Mouse (Mus musculus) embryonic facial prominence, embryonic 14.5 days (tissue): Measurements from ENCODE around the gene Gm20807. TPM values are rescaled to one million over a fixed set of nuclear protein-coding genes. Genes with fewer than 3 reads are reported as not detected.
"Not testable (repeated sequence)": the region's sequence is repeated elsewhere in the genome, so short reads cannot be mapped to it uniquely, and the experiment has no call there.

Source experiments
- ATAC-seq: fragments of 200-750 bp; cut with Nextera tagmentation; 2 replicates; pipeline ENCODE4 v1.8.0; 2017; ENCODE audit warnings: low read depth, moderate number of reproducible peaks, moderate TSS enrichment
- DNase-seq: peaks from one replicate; pipeline ENCODE4 v3.0.0-alpha.2; 2015; ENCODE audit warnings: low spot score
- H3K27ac ChIP-seq: fragments of 300-500 bp; sonication (generic); replicated peaks from 2 replicates; pipeline ENCODE4 v1.5.1; 2014; ENCODE audit warnings: low read depth, mild to moderate bottlenecking, low read length, moderate library complexity
- H3K27me3 ChIP-seq: fragments of 300-500 bp; sonication (generic); replicated peaks from 2 replicates; pipeline ENCODE4 v1.6.1; 2014; ENCODE audit warnings: low read length; ENCODE audit not compliant: control insufficient read depth, insufficient read depth
- H3K36me3 ChIP-seq: fragments of 300-500 bp; sonication (generic); 2 replicates; pipeline ENCODE4 v1.6.1; 2014; ENCODE audit warnings: low read length, mixed read lengths; ENCODE audit not compliant: control insufficient read depth, insufficient read depth
- H3K4me1 ChIP-seq: fragments of 300-500 bp; sonication (generic); 2 replicates; pipeline ENCODE4 v1.6.1; 2014; ENCODE audit warnings: antibody characterized with exemption, low read length; ENCODE audit not compliant: control insufficient read depth, insufficient read depth
- H3K4me2 ChIP-seq: fragments of 300-500 bp; sonication (generic); 2 replicates; pipeline ENCODE4 v1.6.1; 2014; ENCODE audit warnings: low read depth, mild to moderate bottlenecking, low read length, moderate library complexity, mixed read lengths
- H3K4me3 ChIP-seq: fragments of 300-500 bp; sonication (generic); 2 replicates; pipeline ENCODE4 v1.5.1; 2014; ENCODE audit warnings: low read depth, mild to moderate bottlenecking, low read length
- H3K9ac ChIP-seq: fragments of 300-500 bp; sonication (generic); 2 replicates; pipeline ENCODE4 v1.6.1; 2014; ENCODE audit warnings: low read depth, mild to moderate bottlenecking, low read length, moderate library complexity, mixed read lengths
- H3K9me3 ChIP-seq: fragments of 300-500 bp; sonication (generic); 2 replicates; pipeline ENCODE4 v1.6.1; 2016; ENCODE audit warnings: low read length; ENCODE audit not compliant: control insufficient read depth
- polyA plus RNA-seq: library from polyadenylated mRNA; unstranded; fragments of >200 nt; fragmentation: Nextera tagmentation; extraction: Ambion mirVana; gene quantifications from 2 replicates; pipeline ENCODE4 v1.2.1, GENCODE M21; 2014

Gm20807 gene
- not detected in 2 replicates for polyA plus RNA-seq

- not testable (repeated sequence) for H3K9ac ChIP-seq, H3K36me3 ChIP-seq, H3K4me3 ChIP-seq, H3K27me3 ChIP-seq, H3K4me1 ChIP-seq, H3K9me3 ChIP-seq, ATAC-seq, H3K4me2 ChIP-seq, DNase-seq, H3K27ac ChIP-seq
Measured at GRCm38 (mm10) chrY:13042591-13042990, at the start of gene Gm20807. Gene Gm20807 (plus strand): TSS chrY:13042891.

Other genes with a start within 250 kb of the Gm20807 start
- gene Gm21891, start 90.6 kb downstream of the Gm20807 start, polyA plus RNA-seq = not detected in 2 replicates
- not detected in 2 replicates for gene Gm21425, start 119.1 kb downstream of the Gm20807 start, polyA plus RNA-seq
- not detected in 2 replicates for gene Gm21828, start 181.0 kb downstream of the Gm20807 start, polyA plus RNA-seq
- not detected in 2 replicates for gene Gm21440, start 209.5 kb downstream of the Gm20807 start, polyA plus RNA-seq
- gene Gm21454, start 209.6 kb downstream of the Gm20807 start, polyA plus RNA-seq = not detected in 2 replicates